Mouse (Mus musculus) cerebellum, adult 11-12 months (tissue): ENCODE results near the gene Arl4a.

Experiments used
- DNase-seq: peaks from one replicate; pipeline ENCODE4 v3.0.0; 2022

Arl4a gene

DNA sequence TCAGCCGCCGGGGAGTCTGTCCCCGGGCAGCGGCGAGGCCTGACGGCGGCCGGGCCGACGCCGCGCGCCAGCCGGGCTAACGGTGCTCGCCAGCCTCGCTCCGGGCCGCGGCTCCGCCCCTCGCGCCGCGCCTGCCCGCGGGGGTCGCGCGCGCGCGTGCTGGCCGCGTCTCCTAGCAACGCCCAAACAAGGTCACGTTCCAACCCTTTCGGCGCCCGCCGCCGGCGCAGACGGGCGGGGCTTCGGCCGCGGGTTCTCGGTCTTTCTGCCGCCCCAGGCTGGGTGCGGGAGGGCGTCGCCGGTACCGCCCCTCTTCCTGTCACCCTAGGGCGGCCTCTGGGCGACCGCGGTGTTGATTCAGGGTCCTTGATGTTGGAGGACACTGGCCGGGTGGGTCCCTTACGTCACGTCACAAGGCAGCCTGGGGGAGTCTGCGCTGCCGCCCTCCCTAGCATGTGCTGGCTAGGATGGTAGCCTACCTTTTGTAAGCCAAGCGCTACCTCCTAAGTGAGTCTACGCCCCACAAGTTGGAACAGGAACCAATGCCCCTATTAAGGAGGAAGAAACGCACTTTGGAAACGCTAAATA, at the start of gene Arl4a:
Arl4a (minus strand) TSS at position 150 of the 588 bp plus-strand sequence.
- DNase-seq = peak; percentile 85

DNA sequence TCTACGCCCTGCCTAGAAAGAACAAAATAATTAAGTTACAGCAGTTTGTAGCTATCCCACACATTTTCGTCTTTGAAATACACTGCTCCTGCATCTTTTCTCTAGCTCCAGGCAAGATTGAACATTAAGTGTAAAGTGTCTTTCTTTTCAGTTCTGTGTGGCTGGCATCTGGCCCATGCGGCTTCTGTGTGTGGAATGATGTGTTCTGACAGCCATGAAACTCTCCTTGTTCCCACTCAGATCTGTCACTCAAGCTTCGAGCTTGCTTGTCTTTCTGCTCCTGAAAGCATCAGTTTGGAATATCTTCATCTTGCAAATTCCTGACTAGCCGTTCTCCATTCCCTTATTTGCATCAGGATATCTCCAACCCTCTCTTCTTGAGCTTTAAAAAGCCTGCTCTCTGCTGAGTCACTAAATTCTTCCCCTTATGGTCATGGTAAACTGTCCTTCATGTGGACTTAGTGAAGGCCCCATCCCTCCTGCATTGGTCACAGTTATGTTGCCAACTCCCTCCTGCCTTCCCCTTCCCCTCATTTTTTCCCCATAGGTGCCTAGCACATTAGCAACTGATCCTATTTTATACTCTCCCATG, 48.0 kb upstream of the Arl4a start:
- DNase-seq = no peak

DNA sequence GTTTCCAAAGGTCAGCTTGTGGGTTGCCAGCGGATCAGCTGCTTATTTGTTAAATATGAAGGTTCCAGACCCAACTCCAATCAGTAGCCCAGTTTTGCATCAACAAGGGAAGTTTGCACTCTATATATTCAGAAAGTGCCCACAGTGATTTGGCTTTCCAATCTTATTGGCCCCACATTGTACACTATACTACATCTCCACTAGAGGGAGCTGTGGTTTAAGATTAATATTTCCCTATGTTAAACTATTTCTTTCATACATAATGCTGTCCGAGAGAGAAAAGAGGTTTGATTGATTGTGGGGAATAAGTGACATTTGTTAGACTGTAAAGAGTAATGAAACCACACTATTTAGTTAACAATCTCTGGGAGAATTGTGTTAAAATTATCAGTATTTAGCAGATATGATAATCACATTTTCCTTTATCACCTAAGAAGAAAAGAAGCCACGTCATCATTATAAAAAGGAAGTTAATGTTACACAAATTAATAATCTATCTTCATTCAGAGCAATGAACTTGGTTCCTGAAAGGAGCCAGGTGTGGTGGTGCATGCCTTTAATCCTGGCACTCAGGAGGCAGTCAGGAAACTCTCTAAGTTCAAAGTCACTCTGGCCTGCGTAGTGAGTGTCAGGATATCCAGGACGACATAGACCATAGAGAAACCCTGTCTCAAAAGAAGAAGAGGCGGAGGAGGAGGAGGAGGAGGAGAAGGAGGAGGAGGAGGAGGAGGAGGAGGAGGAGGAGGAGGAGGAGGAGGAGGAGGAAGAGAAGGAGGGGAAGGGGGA, 44.8 kb upstream of the Arl4a start:
- DNase-seq = no peak

DNA sequence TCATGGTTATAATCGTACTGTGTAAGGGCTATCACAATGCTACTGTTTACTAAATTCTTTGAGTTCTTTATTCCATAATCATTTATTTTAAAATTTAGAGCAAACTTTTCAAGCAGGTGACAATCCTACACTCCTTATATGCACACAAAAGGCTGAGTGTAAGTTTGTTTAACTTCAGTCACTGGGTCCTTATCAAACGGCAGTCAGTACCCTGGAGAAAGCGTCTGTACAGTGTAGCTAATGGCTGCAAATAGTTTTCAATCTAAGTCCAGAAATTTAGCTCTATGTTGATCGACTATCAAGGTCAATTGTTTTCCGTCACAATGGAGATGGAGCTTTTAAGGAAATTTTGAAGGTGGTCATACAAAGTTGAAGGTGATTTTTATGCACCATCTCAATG, 44.2 kb upstream of the Arl4a start:
- DNase-seq = no peak

DNA sequence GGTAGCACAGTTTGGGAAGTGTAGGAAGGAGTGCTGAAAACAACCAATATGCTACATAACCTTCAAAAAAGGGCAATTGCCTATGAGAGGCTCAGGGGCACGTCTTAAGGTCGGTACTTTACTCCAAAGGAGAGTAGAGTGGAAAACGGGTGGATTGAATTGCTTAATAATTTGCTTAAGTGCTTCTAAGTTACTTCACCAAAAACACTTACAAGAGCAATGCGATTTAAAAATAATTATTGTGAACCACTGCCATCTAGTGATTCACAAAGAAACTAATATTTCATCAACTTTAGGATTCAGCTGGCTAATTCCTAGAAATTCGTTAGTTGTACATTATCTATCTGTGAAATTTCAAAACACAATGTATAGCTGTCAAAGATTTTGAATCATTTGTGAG, 35.8 kb upstream of the Arl4a start:
- DNase-seq = no peak

DNA sequence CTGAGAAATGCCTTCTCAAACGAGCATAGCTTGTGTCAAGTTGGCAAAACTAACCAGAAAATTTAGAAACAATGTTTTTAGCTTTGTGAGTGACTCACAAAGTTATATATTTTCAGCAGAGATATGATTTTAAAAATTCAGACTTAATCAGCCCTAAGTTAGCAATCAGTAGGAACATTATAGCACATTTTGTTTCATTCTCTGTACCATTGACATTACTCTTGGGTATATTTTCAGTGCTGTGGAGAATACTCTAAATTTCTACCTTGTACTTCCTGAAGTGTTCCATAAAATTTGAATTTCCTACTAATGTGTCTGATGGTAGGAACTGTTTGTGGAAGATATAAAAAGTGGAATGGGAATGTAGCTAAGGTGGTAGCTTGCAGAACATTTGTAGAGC, 9.2 kb upstream of the Arl4a start:
- DNase-seq = no peak

DNA sequence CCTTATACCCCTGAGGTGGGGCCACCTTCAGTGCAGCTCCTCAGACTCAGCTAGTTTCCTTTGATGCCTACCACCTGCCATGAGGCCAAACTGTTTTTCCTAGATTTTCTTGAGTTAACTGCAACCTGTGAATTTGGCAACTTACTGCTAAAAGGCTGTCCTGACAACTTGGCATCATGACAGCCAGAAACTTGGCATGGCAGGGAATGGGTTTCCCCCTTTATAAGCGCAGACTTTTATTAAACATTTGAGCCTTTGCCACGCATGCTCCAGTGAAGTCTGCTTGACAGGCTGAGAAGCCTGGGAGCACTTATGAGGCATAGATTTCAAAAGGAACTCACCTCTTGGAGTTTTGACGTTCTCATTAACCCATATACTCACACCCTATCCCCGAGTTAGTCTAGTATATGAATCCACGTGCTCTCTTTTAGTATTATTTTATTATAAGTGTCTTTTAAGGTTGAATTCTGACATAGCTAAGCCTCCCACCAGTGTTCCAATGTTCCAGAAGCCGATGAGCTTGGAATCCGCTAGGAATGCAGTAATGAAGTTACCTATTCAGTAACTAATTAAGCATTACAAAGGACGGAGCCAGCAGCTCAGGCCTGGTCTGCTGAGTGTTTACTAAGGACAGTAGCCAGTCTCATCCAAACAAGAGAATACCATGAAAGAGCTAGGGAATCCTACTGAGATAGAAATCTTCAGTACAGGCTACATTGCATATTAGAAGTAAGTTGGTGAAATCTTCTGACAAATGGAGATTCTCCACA, 6.2 kb upstream of the Arl4a start:
- no peak for DNase-seq

DNA sequence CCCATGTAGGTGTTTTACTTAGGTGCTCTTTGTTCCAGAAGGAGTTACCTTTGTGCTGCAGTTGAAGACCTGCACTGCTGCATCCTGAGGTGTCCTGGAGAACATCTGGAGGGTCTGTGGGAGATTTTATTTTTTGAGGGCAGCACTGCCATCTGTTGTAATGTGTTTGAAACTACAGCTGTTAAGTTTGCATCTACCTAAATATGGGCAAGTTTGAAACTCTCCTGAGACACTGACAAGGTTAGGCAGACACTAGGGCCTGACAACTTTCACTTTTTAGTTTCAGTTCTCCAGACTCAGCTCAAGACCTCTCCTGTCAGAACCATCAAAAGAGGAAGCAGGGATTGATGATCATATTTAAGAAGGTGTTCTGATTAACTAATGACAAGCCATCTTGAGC, 2.2 kb upstream of the Arl4a start:
- no peak for DNase-seq

DNA sequence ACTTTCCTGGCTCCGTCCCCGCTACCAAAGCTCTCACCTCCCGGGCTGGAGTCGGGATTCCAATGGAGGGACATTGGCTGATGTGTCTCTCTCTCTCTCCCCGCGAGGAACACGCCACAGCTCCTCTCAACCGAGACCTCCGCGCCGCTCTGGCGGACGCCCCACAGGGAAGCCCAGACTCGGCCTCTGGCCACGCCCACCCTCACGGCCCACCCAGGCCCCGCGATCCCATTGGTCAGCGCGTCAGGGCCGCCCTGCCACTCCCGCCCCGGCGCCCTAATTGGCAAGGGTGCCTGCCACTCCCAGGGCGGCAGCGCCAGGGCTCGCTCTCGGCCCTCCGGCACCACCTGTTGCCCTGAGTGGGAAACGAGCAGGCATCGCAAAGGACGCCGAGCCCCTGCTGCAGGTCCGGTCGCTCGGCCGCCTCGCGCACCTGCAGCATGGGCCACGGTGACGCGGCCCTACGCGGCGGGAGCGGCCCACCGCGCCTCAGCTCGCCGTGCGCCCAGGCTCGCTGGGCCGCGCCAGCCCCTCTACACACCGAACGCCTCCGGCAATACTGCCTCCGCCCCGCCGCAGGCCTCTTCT, 505 bp downstream of the Arl4a start:
- peak; percentile 97 for DNase-seq

DNA sequence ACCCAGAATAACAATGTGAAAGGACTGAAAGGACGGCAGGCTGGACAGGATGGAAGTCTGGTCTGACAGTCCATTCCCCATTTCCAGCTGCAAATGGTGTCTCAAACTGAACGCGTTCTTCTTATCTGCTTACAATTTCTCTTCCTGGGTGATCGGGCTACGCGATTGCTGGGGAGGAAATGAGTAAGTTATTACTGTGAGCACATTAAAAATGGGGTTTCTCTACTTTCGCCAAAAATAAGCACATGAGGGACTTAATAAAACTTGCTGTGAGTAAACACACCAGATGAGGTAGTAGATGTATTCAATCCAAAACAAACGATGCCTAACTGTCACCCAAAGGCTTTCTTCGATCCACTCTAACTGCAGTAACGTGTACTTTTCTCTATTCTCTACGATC, 1.2 kb downstream of the Arl4a start:
- no peak for DNase-seq

DNA sequence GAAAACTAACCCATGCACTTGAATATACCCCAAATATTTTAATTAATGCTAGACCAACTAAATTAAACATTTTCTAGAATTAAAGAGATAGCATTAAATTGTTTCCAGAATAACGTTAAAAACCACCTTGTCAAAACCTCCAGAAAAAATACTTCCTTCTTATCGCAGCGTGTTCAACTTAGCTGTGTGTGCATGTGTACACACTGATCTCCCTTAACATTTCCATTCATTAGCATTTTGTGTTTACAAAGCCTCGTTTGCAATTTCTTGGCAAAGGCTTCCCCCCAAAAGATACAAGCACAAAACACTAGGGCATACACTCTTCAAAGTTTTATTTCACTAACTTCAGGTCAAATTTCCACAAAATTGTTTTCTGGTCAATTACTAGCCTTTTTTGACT, 2.3 kb downstream of the Arl4a start:
- no peak for DNase-seq

DNA sequence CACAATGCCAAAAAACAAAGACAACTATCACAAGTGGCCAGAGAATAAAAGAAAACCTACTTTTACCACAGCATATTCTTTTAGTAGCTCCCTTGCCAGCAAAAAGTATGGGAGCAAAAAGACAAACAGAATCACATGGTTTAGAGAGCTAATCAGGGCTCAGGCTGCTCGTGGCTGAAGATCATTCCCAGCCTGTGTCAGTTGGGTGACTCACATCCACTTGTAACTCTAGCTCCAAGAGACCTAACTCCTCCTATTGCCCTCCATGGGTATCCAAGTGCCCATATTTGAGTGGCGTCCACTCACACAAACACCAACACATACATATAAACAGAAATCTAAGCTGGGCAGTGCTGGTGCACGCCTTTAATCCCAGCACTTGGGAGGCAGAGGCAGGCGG, 8.6 kb downstream of the Arl4a start:
- no peak for DNase-seq

DNA sequence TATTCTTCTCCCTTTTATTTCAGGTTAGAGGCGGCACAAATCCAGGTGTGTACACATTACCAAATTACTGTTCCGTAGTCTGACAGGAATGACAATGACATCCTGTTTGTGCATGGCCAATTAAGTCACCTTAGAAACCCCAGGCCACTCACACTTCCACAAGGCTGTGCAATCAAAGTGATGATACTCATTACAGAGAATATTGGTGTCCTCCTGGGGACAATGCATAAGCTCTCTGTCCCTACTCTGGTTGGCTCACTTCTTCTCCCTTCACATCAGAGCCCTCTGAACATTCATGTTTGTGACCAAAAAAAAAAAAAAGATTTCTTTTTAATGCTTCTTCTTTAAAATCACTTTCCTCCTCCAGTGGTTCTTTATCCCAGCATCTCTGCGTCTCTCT, 10.0 kb downstream of the Arl4a start:
- DNase-seq = no peak

DNA sequence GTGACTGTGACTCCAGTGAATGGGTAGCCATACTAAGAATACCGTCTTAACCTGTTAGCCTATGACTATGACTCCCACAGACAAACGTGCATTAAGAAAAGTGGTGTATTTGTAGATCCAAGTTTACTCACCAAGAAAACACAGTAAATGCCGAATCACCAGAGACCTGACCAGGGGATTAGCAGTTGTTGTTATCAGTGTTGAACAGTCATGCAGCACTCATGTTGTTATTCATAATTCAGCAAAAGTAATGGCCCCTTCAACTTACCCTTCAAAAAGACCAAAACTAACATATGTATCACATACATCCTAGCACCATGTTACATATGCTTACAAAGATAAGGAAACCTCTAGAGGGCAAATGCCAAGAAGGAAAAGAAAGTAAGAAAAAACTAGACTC, 10.4 kb downstream of the Arl4a start:
- DNase-seq = no peak

DNA sequence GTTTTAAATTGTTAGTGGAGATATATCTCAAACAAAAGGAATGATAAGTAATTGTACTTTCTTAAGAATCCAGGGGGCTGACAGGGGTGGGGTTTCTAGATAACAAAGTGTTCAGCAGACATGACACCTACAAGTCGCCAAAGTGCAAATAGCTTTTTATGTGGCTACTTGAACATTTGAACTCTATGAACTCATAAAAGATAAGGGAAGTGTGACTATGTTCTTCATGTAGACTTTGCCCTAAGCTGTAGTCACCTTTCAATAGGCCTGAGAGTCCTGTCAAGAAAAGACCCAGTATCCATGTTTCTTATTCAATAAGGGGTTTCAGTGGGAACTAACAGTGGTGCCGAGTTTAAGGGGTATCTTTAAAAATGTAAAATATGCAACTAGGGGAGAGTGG, 13.9 kb downstream of the Arl4a start:
- no peak for DNase-seq

DNA sequence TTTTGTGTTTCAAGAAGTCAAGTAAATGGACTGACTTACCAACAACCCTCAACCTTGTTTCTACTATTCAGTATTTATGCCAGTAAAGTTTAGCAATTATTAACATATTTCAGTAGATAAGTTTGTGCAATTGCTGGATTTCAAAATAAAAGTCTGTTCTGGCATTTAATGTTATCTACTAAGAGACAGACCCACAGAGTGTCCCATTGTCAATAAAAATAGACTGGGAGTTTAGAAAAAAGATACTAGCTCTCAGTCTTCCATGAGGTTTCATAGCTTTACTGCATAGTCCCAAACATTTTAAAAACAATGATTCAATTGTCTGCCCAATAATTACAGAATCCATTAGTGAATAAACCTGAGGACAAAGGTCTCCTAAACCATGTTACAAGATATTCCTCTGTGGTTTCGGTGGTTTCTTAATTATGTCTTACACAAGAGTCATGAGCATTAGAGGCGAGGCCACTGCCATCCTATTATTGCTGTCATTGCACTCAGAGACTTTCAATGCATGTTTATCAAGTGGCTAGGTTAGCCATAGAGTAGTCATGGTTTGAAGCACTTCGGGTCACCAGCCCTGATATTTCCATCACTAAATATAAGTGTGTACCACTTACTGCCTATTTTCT, 14.7 kb downstream of the Arl4a start:
- DNase-seq = no peak

DNA sequence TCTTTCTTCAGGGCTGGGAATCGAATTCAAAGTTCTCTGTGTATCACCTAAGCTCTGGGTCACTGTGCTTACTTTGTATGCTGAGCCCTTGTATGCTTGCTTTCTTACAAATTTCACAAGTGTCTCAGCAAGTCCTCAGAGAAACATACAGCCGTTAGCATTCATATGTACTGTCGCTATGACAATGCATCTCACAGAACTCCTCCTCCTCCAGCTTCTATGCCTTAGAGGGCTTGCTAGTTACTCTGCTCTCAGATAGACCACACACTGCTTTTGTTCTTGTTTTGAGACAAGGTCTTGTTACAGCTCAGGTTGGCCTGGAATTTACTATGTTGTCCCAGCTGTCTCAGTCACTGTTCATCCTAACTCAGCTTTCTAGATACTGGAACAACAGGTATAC, 15.5 kb downstream of the Arl4a start:
- DNase-seq = no peak

DNA sequence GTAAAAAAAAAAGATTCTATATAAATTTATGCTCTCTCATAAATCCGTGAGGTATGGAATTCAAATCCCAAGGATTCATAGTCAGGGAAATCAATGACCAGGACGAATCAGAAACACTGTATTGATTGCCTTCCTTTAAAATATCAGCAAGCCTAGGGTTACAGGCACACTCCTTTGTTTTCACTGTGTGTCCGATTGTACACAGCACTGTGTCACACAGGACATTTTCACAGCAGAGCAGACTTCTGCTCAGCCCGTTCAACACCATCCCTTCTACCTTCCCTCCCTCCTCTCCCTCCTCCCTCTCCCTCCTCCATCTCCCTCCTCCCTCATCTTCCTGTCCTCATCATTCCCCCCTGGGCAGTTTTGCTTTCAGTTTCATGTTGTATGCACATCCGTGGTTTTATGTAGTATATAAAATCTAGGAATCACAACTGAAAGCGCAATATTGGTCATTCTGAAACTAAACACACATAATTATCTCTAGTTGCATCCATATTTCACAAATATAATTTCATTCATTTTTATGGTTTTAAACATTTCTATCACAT, 19.8 kb downstream of the Arl4a start:
- DNase-seq = no peak

DNA sequence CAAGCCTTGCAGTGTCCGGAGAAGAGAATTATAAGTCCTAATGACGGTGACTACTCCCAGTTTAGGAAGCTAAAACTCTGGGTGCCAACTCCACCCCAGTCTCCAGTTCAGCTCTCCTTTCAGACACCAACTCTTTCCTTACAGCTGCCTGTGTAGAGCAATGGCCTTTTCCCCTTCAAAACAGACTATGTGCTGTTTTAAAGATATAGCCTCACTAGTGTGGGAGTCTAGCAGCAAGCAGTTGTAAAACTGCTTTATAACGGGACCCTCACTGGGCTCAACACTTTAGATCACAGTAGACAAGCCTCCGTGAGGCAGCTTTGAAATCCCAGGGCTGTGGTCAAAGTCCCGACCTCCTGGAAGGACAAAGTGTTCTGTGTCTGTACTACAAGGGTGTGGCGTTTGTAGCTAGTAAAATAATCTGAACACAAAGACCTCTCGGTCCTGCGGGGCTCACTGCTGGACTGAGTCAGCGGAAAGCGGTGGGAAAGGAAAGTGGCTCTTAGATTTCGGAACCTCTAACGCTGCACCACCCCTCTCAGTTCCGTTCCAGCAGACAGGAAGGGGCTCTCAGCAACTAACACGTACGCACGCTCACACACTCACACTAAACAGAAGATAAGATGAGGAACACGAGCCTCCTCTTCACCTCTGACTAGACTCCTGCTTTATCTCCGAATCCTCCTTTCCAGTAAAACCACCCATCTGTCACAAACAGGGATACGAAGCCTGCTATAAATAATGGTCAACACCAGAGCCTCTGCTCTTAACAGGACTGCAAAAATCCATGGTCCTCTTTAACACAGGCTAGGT, 21.0 kb downstream of the Arl4a start:
- DNase-seq = no peak

DNA sequence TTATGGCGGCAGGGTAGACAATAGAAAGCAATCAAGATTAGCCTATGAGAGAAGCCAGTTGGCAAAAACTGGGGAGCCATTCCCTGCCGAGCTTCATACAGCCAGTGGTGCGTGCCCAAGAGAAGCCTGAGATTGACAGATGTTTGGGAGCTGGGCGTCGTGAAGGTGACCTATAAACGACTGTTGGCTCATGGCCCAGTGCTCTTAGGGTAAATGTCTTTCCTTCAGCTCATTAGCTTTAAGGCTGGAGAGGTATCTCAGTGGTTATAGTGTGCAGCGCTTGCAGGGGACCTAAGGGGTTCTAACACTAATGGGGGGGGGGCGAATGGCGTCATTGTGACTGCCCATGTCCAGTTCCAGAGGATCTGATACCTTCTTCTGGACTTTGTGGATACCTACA, 21.8 kb downstream of the Arl4a start:
- no peak for DNase-seq

DNA sequence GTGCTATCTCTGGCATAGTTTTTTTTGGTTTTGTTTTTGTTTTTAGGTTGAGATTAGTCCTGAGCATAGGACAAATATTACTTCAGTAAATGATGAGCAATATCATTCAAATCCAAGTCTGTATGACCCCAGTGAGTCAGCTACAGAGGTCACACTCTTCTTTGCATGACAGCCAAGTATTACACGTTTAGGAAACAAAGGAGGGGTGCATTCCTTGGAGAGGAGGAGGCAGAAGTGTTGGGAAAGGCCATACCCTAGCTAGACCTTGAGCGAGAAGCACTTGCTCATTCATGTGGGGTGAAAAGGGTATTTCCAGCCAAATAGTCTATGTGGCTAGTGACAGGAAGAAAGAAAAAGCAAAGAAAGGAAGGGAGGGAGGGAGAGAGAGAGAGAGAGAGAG, 28.0 kb downstream of the Arl4a start:
- DNase-seq = no peak

DNA sequence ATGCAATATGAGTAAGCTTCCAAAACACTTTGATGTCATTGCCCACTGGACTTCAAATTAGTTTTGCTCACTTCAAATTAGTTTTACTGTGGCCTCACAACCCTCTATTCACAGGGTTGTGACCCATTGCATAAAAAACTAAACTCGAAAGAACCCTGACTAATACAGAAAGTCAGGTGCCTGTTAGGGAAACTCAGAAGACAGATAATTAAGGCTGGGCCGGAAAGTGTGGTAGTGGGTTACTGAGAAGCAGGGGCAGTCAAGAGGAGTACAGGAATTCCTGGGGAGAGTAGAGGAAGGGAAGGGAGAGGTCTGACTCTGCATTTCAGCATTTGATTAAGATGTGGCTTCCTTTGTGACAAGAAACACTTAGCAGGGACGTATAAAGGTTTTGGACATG, 29.4 kb downstream of the Arl4a start:
- DNase-seq = no peak
